Comparison of ENCODE assay signal across 1 mouse cellular context in genomic region chr6:30346737-30347136, GRCm38 (mm10).
TF ChIP-seq lines count a peak whose summit lies in the region.

No protein-coding gene starts in this region.

TF ChIP-seq in MEL, 35 proteins besides CTCF, POLR2A, EP300 and RAD21:
- TF ChIP-seq KAT2A (conservative IDR thresholded peaks at IDR 0.05; ENCODE audit: low read depth, low read length) (no peak), ZKSCAN1 (IDR thresholded peaks at IDR 0.05; ENCODE audit: low read depth, low read length) (no peak), MXI1 (IDR thresholded peaks at IDR 0.05; ENCODE audit: low read depth, low read length) (peak; percentile 23; the same call in 1 of the 2 replicates), JUND (IDR thresholded peaks at IDR 0.05; ENCODE audit: low read depth, low read length) (no peak), CHD1 (IDR thresholded peaks at IDR 0.05; ENCODE audit: low read depth, low read length) (no peak), CHD2 (IDR thresholded peaks at IDR 0.05; ENCODE audit: low read length) (no peak), HCFC1 (IDR thresholded peaks at IDR 0.05; ENCODE audit: low read depth, low read length) (no peak), USF1 (IDR thresholded peaks at IDR 0.05; ENCODE audit: low read depth, low read length) (peak; percentile 49; the same call in 1 of the 2 replicates), ZNF384 (IDR thresholded peaks at IDR 0.05; ENCODE audit: low read depth, low read length) (peak; percentile 7; the same call in 1 of the 2 replicates), BHLHE40 (IDR thresholded peaks at IDR 0.05; ENCODE audit: borderline replicate concordance, low read depth, low read length) (peak; percentile 24; the same call in 1 of the 2 replicates), GABPA (IDR thresholded peaks at IDR 0.05; ENCODE audit: low read depth, low read length) (no peak), UBTF (IDR thresholded peaks at IDR 0.05; ENCODE audit: borderline replicate concordance, insufficient read depth, low read depth, low read length) (no peak)
TF ChIP-seq in MEL: peak in this region for 4.
